Mouse (Mus musculus): ENCODE results near the gene Kcnj2.

Gene Kcnj2

GRCm38 (mm10) chr11:111091117-111091516 is 25.2 kb downstream of the Kcnj2 start:
- DNase-seq (ENCODE audit: low spot score), result no peak

GRCm38 (mm10) chr11:111092967-111093366 is 27.0 kb downstream of the Kcnj2 start:
- no peak for DNase-seq (ENCODE audit: low spot score)

GRCm38 (mm10) chr11:111096612-111097011 is 30.6 kb downstream of the Kcnj2 start:
- DNase-seq (ENCODE audit: low spot score), result no peak

- DNase-seq (ENCODE audit: low spot score), result no peak
Measured at GRCm38 (mm10) chr11:111100131-111100530, 34.2 kb downstream of the Kcnj2 start.

GRCm38 (mm10) chr11:111100651-111101050 is 34.7 kb downstream of the Kcnj2 start:
- no peak for DNase-seq (ENCODE audit: low spot score)

GRCm38 (mm10) chr11:111101620-111102176 is 35.7 kb downstream of the Kcnj2 start:
- DNase-seq (ENCODE audit: low spot score), result no peak

- no peak for DNase-seq (ENCODE audit: low spot score)
Measured at GRCm38 (mm10) chr11:111104422-111104821, 38.5 kb downstream of the Kcnj2 start.

- no peak for DNase-seq (ENCODE audit: low spot score)
Measured at GRCm38 (mm10) chr11:111108130-111108529, 42.2 kb downstream of the Kcnj2 start.

GRCm38 (mm10) chr11:111121514-111121913 is 55.5 kb downstream of the Kcnj2 start:
- no peak for DNase-seq (ENCODE audit: low spot score)

- DNase-seq (ENCODE audit: low spot score), result no peak
Measured at GRCm38 (mm10) chr11:111123324-111123723, 57.4 kb downstream of the Kcnj2 start.

- no peak for DNase-seq (ENCODE audit: low spot score)
Measured at GRCm38 (mm10) chr11:111125963-111126362, 60.0 kb downstream of the Kcnj2 start.

Data from left cerebral cortex, adult 11 months (tissue).